Mouse (Mus musculus): ENCODE data around the gene Gm20683.
A peak's percentile ranks its signal among the peaks of the same experiment; 100 is the strongest.

Gm20683 gene

GRCm38 (mm10) chr17:25842509-25842908 lies 946 bp upstream of the Gm20683 start:
- DNase-seq (ENCODE audit: low spot score in 2 of 2): no peak

DNA sequence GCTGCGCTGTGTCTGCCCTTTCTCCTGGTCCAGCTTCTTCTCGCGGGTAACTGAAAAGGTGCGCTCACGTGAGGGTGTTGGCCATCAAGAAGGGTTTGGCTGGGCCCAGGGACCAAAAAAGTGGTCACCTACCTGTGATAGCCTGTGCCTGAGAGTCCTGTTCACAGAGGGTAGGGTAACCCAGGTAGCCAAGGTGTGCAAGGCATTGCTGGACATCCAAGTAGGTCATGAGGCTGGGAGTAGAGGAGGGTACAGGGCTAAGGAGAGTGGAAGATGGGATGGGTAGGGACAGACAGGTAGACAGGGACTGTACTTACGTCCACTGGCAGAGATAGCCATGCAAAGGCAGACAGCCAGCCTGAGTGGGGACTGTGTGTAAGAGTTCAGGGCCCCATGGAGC lies 1.0 kb downstream of the Gm20683 start:
- DNase-seq (ENCODE audit: low spot score in 2 of 2): no peak

DNA sequence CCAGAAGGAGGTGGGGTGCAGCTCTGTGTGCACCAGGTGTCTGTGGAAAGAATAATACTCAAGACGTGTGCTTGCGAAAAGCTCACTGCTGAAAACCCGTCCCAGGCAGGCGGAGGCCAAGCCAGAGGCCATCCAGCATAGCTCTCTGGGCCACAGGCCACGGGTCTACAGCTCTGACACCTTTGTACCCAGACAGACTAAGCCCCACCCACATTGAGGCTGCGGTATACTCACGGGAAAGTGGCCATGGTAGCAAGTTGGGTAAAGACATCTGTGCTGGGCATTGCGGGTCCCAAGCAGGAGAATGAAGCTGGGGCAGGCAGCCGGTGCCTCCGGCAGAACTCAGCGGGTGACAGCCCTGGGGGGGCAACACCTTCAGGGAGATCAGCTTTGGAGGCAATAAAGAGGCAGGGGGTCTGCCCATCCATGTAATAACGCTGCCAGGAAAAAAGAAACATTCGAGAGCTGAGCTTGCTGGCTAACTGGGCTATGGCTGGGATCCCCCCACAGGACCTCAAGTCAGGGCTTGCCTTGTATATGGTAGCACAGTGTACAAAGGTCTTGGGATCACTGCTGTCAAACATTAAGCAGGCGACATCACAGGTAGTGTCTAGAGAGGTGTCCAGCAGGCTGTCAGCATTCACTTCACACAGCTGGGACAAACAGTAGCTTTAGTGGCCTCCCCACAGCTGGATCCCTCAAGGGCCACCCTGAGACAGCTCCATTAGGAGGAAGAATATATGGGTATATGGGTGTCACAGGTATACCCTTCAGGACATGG lies 1.9 kb downstream of the Gm20683 start:
- DNase-seq (ENCODE audit: low spot score in 2 of 2): no peak

DNA sequence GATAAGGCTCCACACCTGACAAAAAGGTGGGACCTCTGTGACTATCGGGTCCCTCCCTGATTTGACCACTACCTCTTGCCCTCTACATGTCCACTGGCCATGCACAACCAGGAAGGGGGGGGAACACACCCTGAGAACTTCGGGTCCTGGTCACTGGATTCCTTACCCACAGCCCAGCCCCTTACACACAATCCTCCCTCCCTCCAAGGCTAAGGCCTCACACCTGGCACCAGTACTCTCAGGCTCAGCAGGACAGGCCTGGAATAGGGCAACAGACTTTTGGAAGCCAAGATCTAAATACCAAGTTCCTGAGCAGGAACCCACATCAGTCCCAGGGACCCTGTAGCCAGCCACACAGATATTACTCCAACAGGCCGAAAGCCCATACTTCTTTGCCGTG lies 2.7 kb downstream of the Gm20683 start:
- DNase-seq (ENCODE audit: low spot score in 2 of 2): no peak

- DNase-seq (ENCODE audit: low spot score in 2 of 2): no peak
Measured at GRCm38 (mm10) chr17:25837533-25837932, 4.0 kb downstream of the Gm20683 start.

GRCm38 (mm10) chr17:25837076-25837410 lies 4.5 kb downstream of the Gm20683 start, which contains the start of gene Rhbdl1:
Rhbdl1 (minus strand) TSS chr17:25837295.
- peak; percentile 67 to 72 for DNase-seq (ENCODE audit: low spot score in 2 of 2)

GRCm38 (mm10) chr17:25836397-25837075 lies 5.0 kb downstream of the Gm20683 start:
- DNase-seq (ENCODE audit: low spot score in 2 of 2): no peak

- DNase-seq (ENCODE audit: low spot score in 2 of 2): no peak
Measured at GRCm38 (mm10) chr17:25835816-25836215, 5.7 kb downstream of the Gm20683 start.

GRCm38 (mm10) chr17:25835301-25835700 lies 6.3 kb downstream of the Gm20683 start:
- no peak for DNase-seq (ENCODE audit: low spot score in 2 of 2)

- DNase-seq (ENCODE audit: low spot score in 2 of 2): no peak
Measured at GRCm38 (mm10) chr17:25834595-25835222, 6.9 kb downstream of the Gm20683 start.

DNA sequence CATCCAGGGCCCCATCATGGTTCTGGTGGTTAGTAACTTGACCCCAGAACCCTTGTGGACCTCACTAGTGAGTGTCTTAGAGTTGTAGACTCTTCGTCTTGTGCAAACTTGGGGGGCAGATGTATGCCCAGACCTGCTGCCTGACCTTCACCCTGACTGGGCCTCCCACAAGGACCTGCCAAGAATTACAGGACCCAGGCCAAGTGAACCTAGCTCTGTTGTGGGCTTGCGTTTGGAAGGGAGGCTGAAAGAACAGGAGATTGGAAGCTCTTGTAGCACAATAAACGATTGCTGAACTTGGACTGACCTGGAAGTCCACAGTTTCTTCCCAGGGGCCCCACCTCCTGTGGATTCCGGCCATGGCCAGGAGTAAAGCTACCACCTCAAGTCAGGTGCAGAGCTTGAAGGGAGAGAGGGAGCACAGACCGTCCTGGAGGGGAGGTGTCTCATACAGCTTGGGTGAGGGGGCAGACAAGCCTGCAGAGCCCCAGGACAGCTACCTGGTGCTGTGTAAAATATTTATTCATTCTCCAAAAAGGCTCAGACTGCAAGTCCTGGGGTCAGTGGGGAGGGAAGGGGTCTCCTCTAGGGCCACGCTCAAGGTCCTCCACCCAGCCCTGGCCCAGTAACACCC lies 7.5 kb downstream of the Gm20683 start:
- DNase-seq (ENCODE audit: low spot score in 2 of 2): no peak

DNA sequence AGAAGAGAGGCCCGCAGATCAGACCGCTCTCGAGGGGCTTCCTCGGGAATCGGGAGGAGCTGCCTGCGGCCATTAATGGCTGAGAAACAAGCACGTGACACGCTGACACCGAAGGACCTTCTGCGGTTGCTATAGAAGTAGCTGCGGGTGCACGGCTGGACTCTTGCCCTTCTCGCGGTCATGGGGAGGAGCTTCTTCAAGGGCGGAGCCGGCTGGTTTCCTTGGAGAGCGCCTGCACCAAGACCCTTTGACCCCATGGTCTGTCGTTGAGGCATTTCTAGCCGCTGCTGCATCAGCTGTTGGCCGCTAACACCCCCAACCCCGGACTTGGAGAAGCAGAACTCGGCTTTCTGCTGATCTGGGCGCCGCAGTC lies 8.3 kb downstream of the Gm20683 start, which contains the start of gene Stub1:
Gene Stub1, minus strand, starts transcription at position 114 of the 373 bp plus-strand sequence.
- DNase-seq (ENCODE audit: low spot score in 2 of 2): peak in 1 of 2 experiments; percentile 77

GRCm38 (mm10) chr17:25832436-25833290 lies 8.9 kb downstream of the Gm20683 start:
- DNase-seq (ENCODE audit: low spot score in 2 of 2): peak; percentile 95 to 96

DNA sequence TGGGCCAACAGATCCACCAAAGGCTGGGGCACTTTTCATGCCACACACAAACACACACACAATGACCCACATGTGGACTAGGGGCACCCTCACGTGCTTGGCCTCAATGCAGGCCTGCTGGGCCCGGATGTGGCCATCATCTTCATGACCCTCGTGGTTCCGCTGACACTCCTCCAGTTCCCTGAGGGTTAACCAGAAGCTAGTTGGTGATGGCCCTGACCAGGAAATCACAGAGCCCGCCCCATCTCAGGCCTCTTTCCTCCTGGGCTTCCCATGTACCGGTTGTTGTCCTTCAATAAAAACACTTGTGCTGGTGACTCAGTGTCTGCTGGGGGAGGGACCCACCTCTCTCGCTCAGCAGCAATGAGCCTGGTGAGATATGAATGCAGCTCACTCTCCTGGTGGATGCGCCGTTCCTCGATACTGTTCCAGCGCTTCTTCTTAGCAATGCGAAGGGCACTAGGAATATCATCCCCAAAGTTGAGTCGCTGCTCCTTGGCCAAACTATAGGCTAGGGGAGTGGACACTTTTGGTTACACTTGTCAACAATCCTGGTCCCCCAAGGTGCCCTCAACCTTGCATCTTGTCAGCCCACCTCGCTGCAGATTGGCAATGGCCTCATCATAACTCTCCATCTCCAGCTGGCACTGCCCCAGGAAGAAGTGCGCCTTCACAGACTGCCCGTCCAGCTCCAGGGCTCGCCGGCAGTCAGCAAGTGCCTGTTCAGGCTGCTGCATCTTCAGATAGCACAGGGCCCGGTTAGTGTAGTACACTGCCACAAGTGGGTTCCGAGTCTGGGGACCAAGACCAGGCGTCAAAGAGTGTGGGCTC lies 9.9 kb downstream of the Gm20683 start:
- no peak for DNase-seq (ENCODE audit: low spot score in 2 of 2)

DNA sequence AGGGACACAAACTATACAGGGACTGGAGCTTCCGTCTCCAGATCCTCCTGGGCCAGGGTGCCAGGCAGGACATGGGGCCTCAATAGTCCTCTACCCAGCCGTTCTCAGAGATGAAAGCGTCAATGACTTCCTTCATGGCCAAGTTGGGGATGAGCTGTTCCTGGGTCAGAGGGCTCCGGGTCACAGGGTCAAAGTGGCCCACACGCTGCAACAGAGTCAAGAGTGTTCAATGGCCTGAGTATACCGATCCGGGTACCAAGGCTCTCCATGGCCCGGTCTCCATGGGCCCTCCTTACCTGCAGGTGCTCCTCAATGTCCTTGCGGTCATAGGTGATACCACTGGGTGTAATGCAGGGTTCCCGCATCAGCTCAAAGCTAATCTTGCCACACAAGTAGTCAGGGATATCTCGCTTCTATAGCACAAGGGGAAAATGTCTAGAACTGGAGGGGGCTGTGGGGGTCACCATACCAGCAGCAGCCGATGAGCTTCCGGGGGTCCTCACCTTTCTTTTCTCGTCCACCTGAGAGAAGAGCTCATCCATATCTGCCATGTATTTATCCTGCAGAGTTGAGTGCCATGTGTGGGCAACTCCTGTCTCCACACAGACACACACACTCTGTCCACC lies 10.6 kb downstream of the Gm20683 start:
- DNase-seq (ENCODE audit: low spot score in 2 of 2): no peak

GRCm38 (mm10) chr17:25830200-25830753 lies 11.3 kb downstream of the Gm20683 start:
- no peak for DNase-seq (ENCODE audit: low spot score in 2 of 2)

- no peak for DNase-seq (ENCODE audit: low spot score in 2 of 2)
Measured at GRCm38 (mm10) chr17:25829558-25830017, 12.0 kb downstream of the Gm20683 start.

DNA sequence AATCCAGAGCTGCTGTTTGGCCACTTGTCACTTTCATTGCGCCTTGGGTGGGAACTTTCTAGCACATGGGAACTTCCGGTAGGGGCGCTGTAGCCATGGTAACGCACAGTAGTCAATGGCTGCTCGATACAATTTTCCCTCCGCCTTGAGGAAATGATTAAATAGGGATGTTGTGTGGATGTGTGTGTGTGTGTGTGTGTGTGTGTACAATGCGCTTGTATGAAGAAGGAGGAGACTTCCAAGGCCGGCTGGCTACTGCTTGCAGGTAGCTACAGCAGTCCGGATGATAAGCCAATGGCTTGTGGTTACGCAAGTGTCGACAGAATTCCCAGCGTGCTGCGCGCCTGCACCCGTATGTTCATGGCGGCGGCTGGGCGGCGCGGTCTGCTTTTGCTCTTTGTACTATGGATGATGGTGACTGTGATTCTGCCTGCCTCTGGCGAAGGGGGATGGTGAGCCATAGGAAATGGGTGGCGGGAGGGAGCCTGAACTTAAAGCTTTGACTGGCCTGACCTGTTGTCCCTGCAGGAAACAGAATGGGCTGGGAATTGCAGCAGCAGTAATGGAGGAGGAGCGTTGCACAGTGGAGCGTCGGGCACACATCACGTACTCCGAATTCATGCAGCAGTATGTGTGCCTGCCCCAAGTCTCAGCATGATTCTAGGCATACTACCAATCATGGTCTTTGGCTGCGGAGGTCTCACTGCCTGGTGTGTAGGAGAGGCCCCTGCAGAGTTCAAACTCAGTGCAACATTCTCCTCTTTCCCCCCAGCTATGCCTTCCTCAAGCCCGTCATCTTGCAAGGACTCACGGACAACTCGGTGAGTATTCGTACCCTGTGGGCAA lies 12.6 kb downstream of the Gm20683 start, which contains the start of gene Jmjd8:
Gene Jmjd8, plus strand, starts transcription at position 156 of the 846 bp plus-strand sequence.
- DNase-seq (ENCODE audit: low spot score in 2 of 2): peak; percentile 73 to 75

DNA sequence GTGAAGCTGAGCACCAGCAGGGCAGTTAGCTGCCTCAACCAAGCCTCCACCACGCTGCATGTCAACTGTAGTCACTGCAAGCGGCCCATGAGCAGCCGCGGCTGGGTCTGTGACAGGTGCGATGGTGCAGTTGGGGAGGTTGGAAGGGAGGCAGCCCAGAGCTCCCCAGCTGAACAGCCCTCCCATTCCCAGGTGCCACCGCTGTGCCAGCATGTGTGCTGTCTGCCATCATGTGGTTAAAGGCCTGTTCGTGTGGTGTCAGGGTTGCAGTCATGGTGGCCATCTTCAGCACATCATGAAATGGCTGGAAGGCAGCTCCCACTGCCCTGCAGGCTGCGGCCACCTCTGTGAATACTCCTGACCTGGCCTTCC lies 13.4 kb downstream of the Gm20683 start:
- DNase-seq (ENCODE audit: low spot score in 2 of 2): no peak
